Mouse (Mus musculus): ENCODE measurements around the gene Gopc. TPM values are rescaled to one million over a fixed set of nuclear protein-coding genes. Genes with fewer than 3 reads are reported as not detected.
A peak's percentile ranks its signal among the peaks of the same experiment; 100 is the strongest.

Gene Gopc
- polyA plus RNA-seq, 1 experiment from 2014 or later = 18.5 TPM

DNA sequence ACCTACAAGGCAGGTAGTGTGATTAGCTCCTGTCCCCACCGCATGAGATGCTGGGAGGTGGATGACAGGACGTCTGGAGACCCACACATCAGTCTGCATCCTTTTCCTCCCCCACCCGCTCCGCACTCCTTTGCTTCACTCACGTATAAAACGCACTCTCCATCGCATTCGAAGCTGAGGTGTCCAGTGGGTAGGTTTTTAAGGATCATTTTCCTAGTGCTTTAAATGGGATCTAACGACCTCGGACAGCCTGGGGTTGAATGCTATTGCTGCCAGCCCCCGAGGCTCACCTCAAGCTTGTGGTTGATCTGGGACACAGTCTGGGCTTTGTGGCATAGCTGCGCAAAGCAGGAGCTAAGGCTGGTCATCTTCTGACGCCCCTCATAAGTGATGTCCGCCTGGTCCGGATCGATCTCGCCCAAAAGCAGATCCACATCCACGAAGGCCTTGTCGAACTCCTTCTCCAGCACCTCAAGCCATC is 563 bp downstream of the Gopc start:
- Histone ChIP-seq H3K9ac (ENCODE audit: low read depth, low read length) (peak overlapping the region; percentile 82), H3K4me1 (replicated peaks; ENCODE audit: insufficient read depth, low read length) (0 out of 2 replicates have a peak, but pooled peaks cover 4% of the 10 kb centered on the region), H3K36me3 (ENCODE audit: insufficient read depth, low read length) (no peaks in the 10 kb centered on the region), H3K4me2 (ENCODE audit: low read length) (peak overlapping the region; percentile 73), H3K27me3 (ENCODE audit: insufficient read depth, low read length) (no peaks in the 10 kb centered on the region), H3K4me3 (replicated peaks; ENCODE audit: low read depth, low read length) (peak overlapping the region; percentile 77), H3K27ac (peak overlapping the region; percentile 97), H3K9me3 (replicated peaks; ENCODE audit: low read length) (no peaks in the 10 kb centered on the region)
- WGBS = under 1% methylated on average over 19 of the region's 19 CpGs
- no peak for TF ChIP-seq CTCF (IDR thresholded peaks at IDR 0.05; ENCODE audit: low read depth)
- DNase-seq (ENCODE audit: low spot score) (peak; percentile 29), ATAC-seq (replicated peaks; ENCODE audit: low FRiP score, low read depth) (peak; percentile 23; the same call in 1 of the 2 replicates)

DNA sequence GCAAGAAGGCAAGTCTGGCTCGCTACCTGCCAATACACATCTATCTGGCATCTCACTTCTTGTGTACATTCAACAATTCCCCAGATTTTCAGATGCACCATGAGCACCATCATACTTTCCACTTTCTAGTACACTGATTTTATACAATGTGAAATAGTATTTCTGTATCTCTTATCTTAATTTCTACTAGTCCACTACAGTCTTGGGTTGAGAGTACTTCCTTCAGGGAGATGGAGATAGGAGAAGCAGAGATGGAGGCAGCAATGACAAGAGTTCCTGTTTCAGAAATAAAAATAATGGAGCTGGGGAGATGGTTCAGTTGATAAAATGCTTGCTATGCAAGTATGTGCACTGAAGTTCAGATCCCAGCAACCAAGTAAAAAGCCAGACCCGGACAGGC is 4.1 kb downstream of the Gopc start:
- no peak for TF ChIP-seq CTCF (IDR thresholded peaks at IDR 0.05; ENCODE audit: low read depth)
- Histone ChIP-seq H3K36me3 (ENCODE audit: insufficient read depth, low read length) (no peaks in the 10 kb centered on the region), H3K4me1 (replicated peaks; ENCODE audit: insufficient read depth, low read length) (0 out of 2 replicates have a peak, but pooled peaks cover 1% of the 10 kb centered on the region)

DNA sequence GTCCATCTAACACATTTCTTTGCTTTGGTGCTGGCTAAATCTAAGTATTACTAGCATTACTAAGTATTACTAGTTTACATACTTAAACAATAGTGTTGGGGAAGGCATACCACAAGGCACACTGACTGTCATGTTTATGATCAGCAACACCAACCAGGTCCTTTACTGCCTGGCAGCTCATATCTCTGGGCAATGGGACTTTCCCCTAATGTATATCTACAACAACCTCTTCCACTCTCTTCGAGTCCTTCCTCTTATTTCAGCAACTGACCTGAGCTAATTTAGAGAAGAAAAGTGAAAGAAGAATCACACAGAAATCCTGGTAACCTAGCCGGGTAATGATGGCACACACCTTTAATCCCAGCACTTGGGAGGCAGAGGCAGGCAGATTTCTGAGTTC is 5.5 kb downstream of the Gopc start:
- WGBS = 90% methylated on average over 2 of the region's 2 CpGs
- TF ChIP-seq CTCF (IDR thresholded peaks at IDR 0.05; ENCODE audit: low read depth) = no peak
- no peak overlapping the region for H3K9ac ChIP-seq (ENCODE audit: low read depth, low read length)

More for the DNA sequence above, 4.1 kb downstream of the Gopc start:
- DNase-seq (ENCODE audit: low spot score) (no peak), ATAC-seq (replicated peaks; ENCODE audit: low FRiP score, low read depth) (no peak)
- Histone ChIP-seq H3K9me3 (replicated peaks; ENCODE audit: low read length) (no peaks in the 10 kb centered on the region), H3K4me2 (ENCODE audit: low read length) (no peak overlapping the region), H3K27ac (no peak overlapping the region), H3K9ac (ENCODE audit: low read depth, low read length) (no peak overlapping the region), H3K4me3 (replicated peaks; ENCODE audit: low read depth, low read length) (no peak overlapping the region), H3K27me3 (ENCODE audit: insufficient read depth, low read length) (no peaks in the 10 kb centered on the region)
- WGBS = 86% methylated on average over 2 of the region's 2 CpGs

DNA sequence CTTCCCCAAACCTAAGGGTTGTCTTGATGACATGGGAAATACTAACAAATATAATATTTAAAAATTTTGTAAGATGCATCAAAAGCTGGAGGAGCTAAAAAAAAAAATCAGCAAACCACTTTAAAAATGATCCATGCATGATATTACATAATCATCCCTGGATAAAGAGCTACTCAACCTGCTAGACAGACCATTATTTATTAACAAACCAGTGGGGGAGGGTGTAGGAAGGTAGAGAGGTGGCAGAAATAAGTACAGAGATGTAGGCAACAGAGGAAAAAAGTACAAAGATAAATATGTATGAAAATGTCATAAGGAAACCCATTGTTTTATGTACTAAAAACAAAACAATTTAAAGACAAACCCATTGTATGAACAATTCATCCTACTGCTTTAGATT is 7.3 kb downstream of the Gopc start:
- no peak overlapping the region for H3K4me2 ChIP-seq (ENCODE audit: low read length)
- no peak overlapping the region for H3K27ac ChIP-seq
- no peaks in the 10 kb centered on the region for H3K27me3 ChIP-seq (ENCODE audit: insufficient read depth, low read length)
- TF ChIP-seq CTCF (IDR thresholded peaks at IDR 0.05; ENCODE audit: low read depth) = no peak
- H3K9me3 ChIP-seq (replicated peaks; ENCODE audit: low read length) = no peaks in the 10 kb centered on the region
- H3K4me3 ChIP-seq (replicated peaks; ENCODE audit: low read depth, low read length) = no peak overlapping the region
- no peak overlapping the region for H3K9ac ChIP-seq (ENCODE audit: low read depth, low read length)
- ATAC-seq (replicated peaks; ENCODE audit: low FRiP score, low read depth) (no peak), DNase-seq (ENCODE audit: low spot score) (no peak)
- no peaks in the 10 kb centered on the region for H3K4me1 ChIP-seq (replicated peaks; ENCODE audit: insufficient read depth, low read length)
- no peaks in the 10 kb centered on the region for H3K36me3 ChIP-seq (ENCODE audit: insufficient read depth, low read length)

More for the DNA sequence above, 5.5 kb downstream of the Gopc start:
- Histone ChIP-seq H3K4me3 (replicated peaks; ENCODE audit: low read depth, low read length) (no peak overlapping the region), H3K4me1 (replicated peaks; ENCODE audit: insufficient read depth, low read length) (no peaks in the 10 kb centered on the region), H3K9me3 (replicated peaks; ENCODE audit: low read length) (no peaks in the 10 kb centered on the region), H3K27ac (no peak overlapping the region), H3K36me3 (ENCODE audit: insufficient read depth, low read length) (no peaks in the 10 kb centered on the region), H3K27me3 (ENCODE audit: insufficient read depth, low read length) (no peaks in the 10 kb centered on the region), H3K4me2 (ENCODE audit: low read length) (no peak overlapping the region)
- DNase-seq (ENCODE audit: low spot score) (no peak), ATAC-seq (replicated peaks; ENCODE audit: low FRiP score, low read depth) (no peak)

DNA sequence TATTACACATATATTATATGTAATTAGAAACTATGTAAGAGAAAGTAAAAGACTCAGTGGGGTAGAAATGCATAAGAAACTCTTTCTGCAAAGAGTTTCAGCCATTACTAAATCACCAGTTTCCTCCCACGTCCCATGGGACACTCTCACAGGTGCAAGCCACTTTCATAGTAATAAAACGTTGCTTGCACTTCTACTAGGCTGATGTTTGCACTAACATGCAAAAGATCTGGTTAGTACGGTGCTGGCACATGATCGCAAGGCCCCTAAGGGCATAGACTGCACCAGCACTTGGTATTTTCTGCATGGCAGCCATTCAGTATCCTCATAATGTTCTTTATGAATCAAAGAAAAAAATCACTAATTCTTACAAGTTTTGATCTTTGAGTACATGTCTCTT is 8.1 kb downstream of the Gopc start:
- no peak overlapping the region for H3K4me2 ChIP-seq (ENCODE audit: low read length)
- H3K9ac ChIP-seq (ENCODE audit: low read depth, low read length) = no peak overlapping the region
- ATAC-seq (replicated peaks; ENCODE audit: low FRiP score, low read depth) = no peak
- H3K4me1 ChIP-seq (replicated peaks; ENCODE audit: insufficient read depth, low read length) = no peaks in the 10 kb centered on the region
- no peak for TF ChIP-seq CTCF (IDR thresholded peaks at IDR 0.05; ENCODE audit: low read depth)
- WGBS = 52% methylated on average over 4 of the region's 4 CpGs
- H3K4me3 ChIP-seq (replicated peaks; ENCODE audit: low read depth, low read length) = no peak overlapping the region
- no peak overlapping the region for H3K27ac ChIP-seq
- H3K9me3 ChIP-seq (replicated peaks; ENCODE audit: low read length) = no peaks in the 10 kb centered on the region
- no peak for DNase-seq (ENCODE audit: low spot score)
- H3K27me3 ChIP-seq (ENCODE audit: insufficient read depth, low read length) = no peaks in the 10 kb centered on the region
- H3K36me3 ChIP-seq (ENCODE audit: insufficient read depth, low read length) = no peaks in the 10 kb centered on the region

DNA sequence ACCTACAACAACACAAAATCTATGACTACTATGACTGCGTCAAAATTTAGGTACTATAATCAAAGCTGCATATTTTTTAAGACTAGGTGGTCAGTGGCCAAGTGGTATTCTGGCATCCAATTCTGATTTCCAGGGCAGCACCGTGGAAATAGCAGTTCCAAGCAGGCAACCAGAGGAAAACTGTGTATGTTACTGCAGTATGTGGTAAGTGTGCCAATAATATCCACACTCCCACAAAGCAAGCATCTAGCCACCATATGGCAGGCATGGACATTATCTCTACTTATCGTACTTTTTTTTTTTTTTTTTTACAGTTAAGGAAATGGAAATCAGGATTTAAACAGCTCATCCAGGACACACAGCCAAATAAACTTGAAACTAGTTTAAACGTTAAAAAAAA is 13.5 kb downstream of the Gopc start:
- DNase-seq (ENCODE audit: low spot score) = no peak
- WGBS = 87% methylated on average over 4 of the region's 4 CpGs

More for the DNA sequence above, 13.5 kb downstream of the Gopc start:
- H3K27me3 ChIP-seq (ENCODE audit: insufficient read depth, low read length) = no peaks in the 10 kb centered on the region
- H3K27ac ChIP-seq = no peak overlapping the region
- no peaks in the 10 kb centered on the region for H3K4me1 ChIP-seq (replicated peaks; ENCODE audit: insufficient read depth, low read length)
- no peak for ATAC-seq (replicated peaks; ENCODE audit: low FRiP score, low read depth)
- H3K9me3 ChIP-seq (replicated peaks; ENCODE audit: low read length) = no peaks in the 10 kb centered on the region
- no peak overlapping the region for H3K9ac ChIP-seq (ENCODE audit: low read depth, low read length)
- no peaks in the 10 kb centered on the region for H3K36me3 ChIP-seq (ENCODE audit: insufficient read depth, low read length)
- H3K4me2 ChIP-seq (ENCODE audit: low read length) = no peak overlapping the region
- no peak for TF ChIP-seq CTCF (IDR thresholded peaks at IDR 0.05; ENCODE audit: low read depth)
- H3K4me3 ChIP-seq (replicated peaks; ENCODE audit: low read depth, low read length) = no peak overlapping the region
